Mouse (Mus musculus): ENCODE measurements around the gene Coq8a. TPM values are rescaled to one million over a fixed set of nuclear protein-coding genes. Genes with fewer than 3 reads are reported as not detected.

The Coq8a gene
- polyA plus RNA-seq, 1 experiment from 2014 or later, result 3.4 TPM

GRCm38 (mm10) chr1:180183525-180184159 is 15.8 kb downstream of the Coq8a start:
- H3K9ac ChIP-seq (replicated peaks), result no peak overlapping the region
- H3K27ac ChIP-seq (replicated peaks), result no peak overlapping the region
- H3K4me2 ChIP-seq, result no peak overlapping the region
- no peaks in the 10 kb centered on the region for H3K9me3 ChIP-seq (replicated peaks)
- no peak for ATAC-seq (ENCODE audit: low FRiP score)
- no peaks in the 10 kb centered on the region for H3K36me3 ChIP-seq
- H3K4me3 ChIP-seq (replicated peaks), result no peak overlapping the region
- no peaks in the 10 kb centered on the region for H3K27me3 ChIP-seq (replicated peaks)
- 89% methylated on average over 6 of the region's 6 CpGs for WGBS
- no peaks in the 10 kb centered on the region for H3K4me1 ChIP-seq

GRCm38 (mm10) chr1:180182731-180183130 is 16.7 kb downstream of the Coq8a start:
- ATAC-seq (ENCODE audit: low FRiP score), result no peak
- H3K27me3 ChIP-seq (replicated peaks), result no peaks in the 10 kb centered on the region
- H3K4me2 ChIP-seq, result no peak overlapping the region
- no peaks in the 10 kb centered on the region for H3K4me1 ChIP-seq
- no peak overlapping the region for H3K27ac ChIP-seq (replicated peaks)
- no peaks in the 10 kb centered on the region for H3K9me3 ChIP-seq (replicated peaks)
- no peaks in the 10 kb centered on the region for H3K36me3 ChIP-seq
- 64% methylated on average over 3 of the region's 3 CpGs for WGBS
- no peak overlapping the region for H3K4me3 ChIP-seq (replicated peaks)
- H3K9ac ChIP-seq (replicated peaks), result no peak overlapping the region

GRCm38 (mm10) chr1:180181966-180182319 is 17.5 kb downstream of the Coq8a start:
- Histone ChIP-seq H3K4me1 (no peaks in the 10 kb centered on the region), H3K27me3 (replicated peaks) (no peaks in the 10 kb centered on the region), H3K4me3 (replicated peaks) (no peak overlapping the region), H3K9ac (replicated peaks) (no peak overlapping the region), H3K9me3 (replicated peaks) (no peaks in the 10 kb centered on the region), H3K36me3 (no peaks in the 10 kb centered on the region), H3K27ac (replicated peaks) (no peak overlapping the region), H3K4me2 (no peak overlapping the region)
- WGBS, result 88% methylated on average over 9 of the region's 9 CpGs
- ATAC-seq (ENCODE audit: low FRiP score), result no peak

GRCm38 (mm10) chr1:180181304-180181965 is 18.0 kb downstream of the Coq8a start:
- H3K9ac ChIP-seq (replicated peaks), result no peak overlapping the region
- no peaks in the 10 kb centered on the region for H3K9me3 ChIP-seq (replicated peaks)
- no peak overlapping the region for H3K4me3 ChIP-seq (replicated peaks)
- WGBS, result 91% methylated on average over 7 of the region's 7 CpGs
- no peaks in the 10 kb centered on the region for H3K27me3 ChIP-seq (replicated peaks)
- H3K27ac ChIP-seq (replicated peaks), result no peak overlapping the region
- no peaks in the 10 kb centered on the region for H3K36me3 ChIP-seq
- no peak overlapping the region for H3K4me2 ChIP-seq
- ATAC-seq (ENCODE audit: low FRiP score), result no peak
- H3K4me1 ChIP-seq, result no peaks in the 10 kb centered on the region

- 90% methylated on average over 2 of the region's 2 CpGs for WGBS
- Histone ChIP-seq H3K4me3 (replicated peaks) (no peak overlapping the region), H3K9ac (replicated peaks) (no peak overlapping the region)
Measured at GRCm38 (mm10) chr1:180179840-180180239, 19.6 kb downstream of the Coq8a start.

GRCm38 (mm10) chr1:180179100-180179499 is 20.3 kb downstream of the Coq8a start:
- Histone ChIP-seq H3K9ac (replicated peaks) (no peak overlapping the region), H3K36me3 (no peaks in the 10 kb centered on the region), H3K27ac (replicated peaks) (no peak overlapping the region), H3K4me2 (no peak overlapping the region), H3K4me3 (replicated peaks) (no peak overlapping the region), H3K9me3 (replicated peaks) (no peaks in the 10 kb centered on the region), H3K4me1 (no peaks in the 10 kb centered on the region), H3K27me3 (replicated peaks) (no peaks in the 10 kb centered on the region)
- ATAC-seq (ENCODE audit: low FRiP score), result no peak
- 89% methylated on average over 4 of the region's 4 CpGs for WGBS

More at GRCm38 (mm10) chr1:180179840-180180239, 19.6 kb downstream of the Coq8a start:
- no peak overlapping the region for H3K27ac ChIP-seq (replicated peaks)
- H3K36me3 ChIP-seq, result no peaks in the 10 kb centered on the region
- H3K4me1 ChIP-seq, result no peaks in the 10 kb centered on the region
- H3K9me3 ChIP-seq (replicated peaks), result no peaks in the 10 kb centered on the region
- no peak for ATAC-seq (ENCODE audit: low FRiP score)
- no peaks in the 10 kb centered on the region for H3K27me3 ChIP-seq (replicated peaks)
- H3K4me2 ChIP-seq, result no peak overlapping the region

GRCm38 (mm10) chr1:180178340-180178739 is 21.1 kb downstream of the Coq8a start:
- H3K36me3 ChIP-seq, result no peaks in the 10 kb centered on the region
- no peaks in the 10 kb centered on the region for H3K4me1 ChIP-seq
- 92% methylated on average over 9 of the region's 9 CpGs for WGBS
- H3K27ac ChIP-seq (replicated peaks), result no peak overlapping the region
- no peaks in the 10 kb centered on the region for H3K9me3 ChIP-seq (replicated peaks)
- no peak overlapping the region for H3K9ac ChIP-seq (replicated peaks)
- ATAC-seq (ENCODE audit: low FRiP score), result no peak
- no peak overlapping the region for H3K4me2 ChIP-seq
- H3K4me3 ChIP-seq (replicated peaks), result no peak overlapping the region
- H3K27me3 ChIP-seq (replicated peaks), result no peaks in the 10 kb centered on the region

GRCm38 (mm10) chr1:180176784-180177183 is 22.6 kb downstream of the Coq8a start:
- no peak for ATAC-seq (ENCODE audit: low FRiP score)
- Histone ChIP-seq H3K27ac (replicated peaks) (no peak overlapping the region), H3K4me3 (replicated peaks) (no peak overlapping the region), H3K27me3 (replicated peaks) (no peaks in the 10 kb centered on the region), H3K4me2 (no peak overlapping the region), H3K4me1 (no peaks in the 10 kb centered on the region), H3K36me3 (no peaks in the 10 kb centered on the region), H3K9me3 (replicated peaks) (no peaks in the 10 kb centered on the region), H3K9ac (replicated peaks) (no peak overlapping the region)
- WGBS, result 13% methylated on average over 1 of the region's 1 CpGs

- H3K27ac ChIP-seq (replicated peaks), result no peak overlapping the region
- no peak overlapping the region for H3K9ac ChIP-seq (replicated peaks)
- ATAC-seq (ENCODE audit: low FRiP score), result no peak
- H3K9me3 ChIP-seq (replicated peaks), result no peaks in the 10 kb centered on the region
- no peaks in the 10 kb centered on the region for H3K27me3 ChIP-seq (replicated peaks)
- no peak overlapping the region for H3K4me2 ChIP-seq
- no peak overlapping the region for H3K4me3 ChIP-seq (replicated peaks)
- 53% methylated on average over 8 of the region's 8 CpGs for WGBS
- no peaks in the 10 kb centered on the region for H3K36me3 ChIP-seq
- no peaks in the 10 kb centered on the region for H3K4me1 ChIP-seq
Measured at GRCm38 (mm10) chr1:180175635-180176034, 23.8 kb downstream of the Coq8a start.

- no peak overlapping the region for H3K4me2 ChIP-seq
- WGBS, result 38% methylated on average over 3 of the region's 3 CpGs
- no peaks in the 10 kb centered on the region for H3K36me3 ChIP-seq
- H3K4me1 ChIP-seq, result no peaks in the 10 kb centered on the region
- no peak overlapping the region for H3K27ac ChIP-seq (replicated peaks)
- no peak overlapping the region for H3K9ac ChIP-seq (replicated peaks)
- no peak for ATAC-seq (ENCODE audit: low FRiP score)
- no peaks in the 10 kb centered on the region for H3K27me3 ChIP-seq (replicated peaks)
- no peaks in the 10 kb centered on the region for H3K9me3 ChIP-seq (replicated peaks)
- no peak overlapping the region for H3K4me3 ChIP-seq (replicated peaks)
Measured at GRCm38 (mm10) chr1:180175167-180175566, 24.2 kb downstream of the Coq8a start.

- Histone ChIP-seq H3K9ac (replicated peaks) (no peak overlapping the region), H3K4me2 (no peak overlapping the region), H3K36me3 (no peaks in the 10 kb centered on the region), H3K27ac (replicated peaks) (no peak overlapping the region), H3K9me3 (replicated peaks) (no peaks in the 10 kb centered on the region), H3K4me1 (no peaks in the 10 kb centered on the region), H3K4me3 (replicated peaks) (no peak overlapping the region), H3K27me3 (replicated peaks) (no peaks in the 10 kb centered on the region)
- 67% methylated on average over 6 of the region's 6 CpGs for WGBS
- ATAC-seq (ENCODE audit: low FRiP score), result no peak
Measured at GRCm38 (mm10) chr1:180174718-180175117, 24.7 kb downstream of the Coq8a start.

GRCm38 (mm10) chr1:180173017-180173416 is 26.4 kb downstream of the Coq8a start:
- Histone ChIP-seq H3K4me2 (no peak overlapping the region), H3K36me3 (no peaks in the 10 kb centered on the region), H3K4me3 (replicated peaks) (no peak overlapping the region), H3K27ac (replicated peaks) (no peak overlapping the region), H3K9ac (replicated peaks) (no peak overlapping the region), H3K27me3 (replicated peaks) (no peaks in the 10 kb centered on the region), H3K9me3 (replicated peaks) (no peaks in the 10 kb centered on the region), H3K4me1 (no peaks in the 10 kb centered on the region)
- no peak for ATAC-seq (ENCODE audit: low FRiP score)
- WGBS, result 81% methylated on average over 5 of the region's 5 CpGs

Data from neural tube, embryonic 15.5 days (tissue).